Mouse (Mus musculus) lung, embryonic 14.5 days (tissue): ENCODE measurements around the gene Vamp8. TPM values are rescaled to one million over a fixed set of nuclear protein-coding genes. Genes with fewer than 3 reads are reported as not detected.

ENCODE experiments used
- ATAC-seq: fragments of 200-750 bp; cut with Nextera tagmentation; 2 replicates; pipeline ENCODE4 v1.8.0; 2017; ENCODE audit warnings: mild to moderate bottlenecking, moderate TSS enrichment, moderate library complexity; ENCODE audit not compliant: insufficient read depth
- DNase-seq: peaks from one replicate; pipeline ENCODE4 v3.0.0-alpha.2; 2015
- H3K27ac ChIP-seq: fragments of 300-500 bp; sonication (generic); 2 replicates; pipeline ENCODE4 v1.5.1; 2014; ENCODE audit warnings: low read depth, mild to moderate bottlenecking, moderate library complexity
- H3K27me3 ChIP-seq: fragments of 300-500 bp; sonication (generic); 2 replicates; pipeline ENCODE4 v1.6.1; 2014; ENCODE audit warnings: low read length, control low read depth; ENCODE audit not compliant: insufficient read depth
- H3K36me3 ChIP-seq: fragments of 300-500 bp; sonication (generic); 2 replicates; pipeline ENCODE4 v1.6.1; 2014; ENCODE audit warnings: control low read depth; ENCODE audit not compliant: insufficient read depth
- H3K4me1 ChIP-seq: fragments of 300-500 bp; sonication (generic); 2 replicates; pipeline ENCODE4 v1.6.1; 2014; ENCODE audit warnings: antibody characterized with exemption, control low read depth; ENCODE audit not compliant: insufficient read depth
- H3K4me2 ChIP-seq: fragments of 300-500 bp; sonication (generic); 2 replicates; pipeline ENCODE4 v1.6.1; 2014; ENCODE audit warnings: mild to moderate bottlenecking
- H3K4me3 ChIP-seq: fragments of 300-500 bp; sonication (generic); 2 replicates; pipeline ENCODE4 v1.5.1; 2014; ENCODE audit warnings: low read depth, low read length
- H3K9ac ChIP-seq: fragments of 300-500 bp; sonication (generic); 2 replicates; pipeline ENCODE4 v1.6.1; 2014
- H3K9me3 ChIP-seq: fragments of 300-500 bp; sonication (generic); 2 replicates; pipeline ENCODE4 v1.6.1; 2016; ENCODE audit warnings: low read depth, low read length, control low read depth
- CTCF ChIP-seq: IDR thresholded peaks from 2 replicates; pipeline ENCODE4 v1.5.1; 2016; ENCODE audit warnings: antibody characterized with exemption, low read depth
- WGBS: fragments of 180-500 bp; shearing (Covaris S2); extraction: QIAGEN DNeasy Blood & Tissue Kit; methylation state at CpG from one replicate; pipeline ENCODE4 v1.1.7; 2014; 5-methylcytosine and 5-hydroxymethylcytosine counted together
- polyA plus RNA-seq: library from polyadenylated mRNA; unstranded; fragments of >200 nt; fragmentation: Nextera tagmentation; extraction: Ambion mirVana; gene quantifications from 2 replicates; pipeline ENCODE4 v1.2.1, GENCODE M21; 2014

Gene Vamp8
- polyA plus RNA-seq, 1 experiment from 2014 or later, result 132 TPM

- Histone ChIP-seq H3K36me3 (peaks cover 28% of the 10 kb centered on the region), H3K4me3 (no peak overlapping the region), H3K4me2 (no peak overlapping the region), H3K9ac (no peak overlapping the region), H3K27ac (no peak overlapping the region), H3K9me3 (no peaks in the 10 kb centered on the region), H3K4me1 (0 out of 2 replicates have a peak, but pooled peaks cover 4% of the 10 kb centered on the region), H3K27me3 (no peaks in the 10 kb centered on the region)
- 66% methylated on average over 2 of the region's 2 CpGs for WGBS
- DNase-seq (no peak), ATAC-seq (no peak)
- no peak for TF ChIP-seq CTCF
Observed at GRCm38 (mm10) chr6:72359343-72359742, 31.2 kb downstream of the Vamp8 start.

DNA sequence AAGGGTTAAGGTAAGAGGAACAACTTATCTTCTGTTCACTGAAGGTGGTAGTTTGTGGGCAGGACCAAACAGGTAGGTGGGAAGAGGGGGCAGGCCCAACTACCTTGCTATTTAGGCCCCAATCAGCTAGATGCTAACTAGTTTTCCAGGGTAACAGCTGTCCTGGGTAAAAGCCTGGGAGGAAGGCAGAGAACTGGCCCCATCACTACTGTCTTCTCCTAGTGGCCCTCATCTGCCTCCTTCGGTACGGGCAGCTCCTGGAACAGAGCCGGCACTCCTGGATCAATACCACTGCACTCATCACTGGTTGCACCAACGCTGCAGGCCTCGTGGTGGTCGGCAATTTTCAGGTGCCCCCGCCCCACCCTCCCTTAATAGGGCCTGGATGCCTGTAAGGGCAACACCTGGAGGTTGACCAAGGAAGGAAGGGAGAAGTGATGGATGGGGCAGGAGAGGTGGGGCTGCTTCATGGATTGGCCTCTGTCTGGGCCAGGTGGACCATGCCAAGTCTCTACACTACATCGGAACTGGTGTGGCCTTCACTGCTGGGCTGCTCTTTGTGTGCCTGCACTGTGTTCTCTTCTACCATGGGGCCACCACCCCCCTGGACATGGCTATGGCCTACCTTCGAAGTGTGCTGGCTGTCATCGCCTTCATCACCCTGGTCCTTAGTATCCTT, 32.3 kb downstream of the Vamp8 start:
- Histone ChIP-seq H3K4me2 (no peak overlapping the region), H3K9me3 (no peaks in the 10 kb centered on the region), H3K27ac (no peak overlapping the region), H3K4me1 (0 out of 2 replicates have a peak, but pooled peaks cover 4% of the 10 kb centered on the region), H3K4me3 (no peak overlapping the region), H3K36me3 (peaks cover 28% of the 10 kb centered on the region), H3K27me3 (no peaks in the 10 kb centered on the region), H3K9ac (no peak overlapping the region)
- ATAC-seq, result no peak
- no peak for TF ChIP-seq CTCF
- 89% methylated on average over 10 of the region's 10 CpGs for WGBS
- no peak for DNase-seq

GRCm38 (mm10) chr6:72357164-72358079, 33.1 kb downstream of the Vamp8 start:
- H3K9me3 ChIP-seq, result no peaks in the 10 kb centered on the region
- no peak for DNase-seq
- no peak overlapping the region for H3K9ac ChIP-seq
- no peak overlapping the region for H3K27ac ChIP-seq
- peaks cover 28% of the 10 kb centered on the region for H3K36me3 ChIP-seq
- H3K4me2 ChIP-seq, result no peak overlapping the region
- no peak overlapping the region for H3K4me3 ChIP-seq
- TF ChIP-seq CTCF, result no peak
- H3K27me3 ChIP-seq, result no peaks in the 10 kb centered on the region
- ATAC-seq, result no peak
- peaks cover 8% of the 10 kb centered on the region; the same call in 1 of the 2 replicates for H3K4me1 ChIP-seq
- 56% methylated on average over 5 of the region's 5 CpGs for WGBS

GRCm38 (mm10) chr6:72356001-72356532, 34.4 kb downstream of the Vamp8 start:
- peaks cover 6% of the 10 kb centered on the region; the same call in 1 of the 2 replicates for H3K4me1 ChIP-seq

GRCm38 (mm10) chr6:72355066-72355911, 35.2 kb downstream of the Vamp8 start, which contains the start of gene Tmem150a:
Gene Tmem150a, plus strand, starts transcription at chr6:72355447.
- Histone ChIP-seq H3K27ac (no peak within 1 kb of the TSS), H3K27me3 (no peaks in the 10 kb centered on the region), H3K4me1 (peaks cover 6% of the 10 kb centered on the region; the same call in 1 of the 2 replicates), H3K9me3 (no peaks in the 10 kb centered on the region), H3K4me3 (peak within 1 kb of the TSS; percentile 61), H3K36me3 (peaks cover 35% of the 10 kb centered on the region), H3K9ac (peak within 1 kb of the TSS; percentile 60), H3K4me2 (peak within 1 kb of the TSS; percentile 95)
- DNase-seq (peak; percentile 90), ATAC-seq (peak; percentile 92)
- peak; percentile 53 for TF ChIP-seq CTCF
- under 1% methylated on average over 70 of the region's 71 CpGs for WGBS

More at GRCm38 (mm10) chr6:72356001-72356532, 34.4 kb downstream of the Vamp8 start:
- H3K9ac ChIP-seq, result peak overlapping the region; percentile 60
- ATAC-seq (no peak), DNase-seq (no peak)
- no peak for TF ChIP-seq CTCF
- no peaks in the 10 kb centered on the region for H3K27me3 ChIP-seq
- H3K4me3 ChIP-seq, result peak overlapping the region; percentile 61
- peaks cover 31% of the 10 kb centered on the region for H3K36me3 ChIP-seq
- WGBS, result 29% methylated on average over 8 of the region's 8 CpGs
- H3K4me2 ChIP-seq, result peak overlapping the region; percentile 95
- H3K9me3 ChIP-seq, result no peaks in the 10 kb centered on the region
- H3K27ac ChIP-seq, result no peak overlapping the region

GRCm38 (mm10) chr6:72354025-72354424, 36.5 kb downstream of the Vamp8 start:
- Histone ChIP-seq H3K9ac (no peak overlapping the region), H3K9me3 (no peaks in the 10 kb centered on the region), H3K27ac (no peak overlapping the region), H3K27me3 (no peaks in the 10 kb centered on the region), H3K36me3 (peaks cover 36% of the 10 kb centered on the region), H3K4me3 (no peak overlapping the region), H3K4me1 (peaks cover 6% of the 10 kb centered on the region; the same call in 1 of the 2 replicates), H3K4me2 (no peak overlapping the region)
- no peak for TF ChIP-seq CTCF
- ATAC-seq (no peak), DNase-seq (no peak)
- 68% methylated on average over 1 of the region's 1 CpGs for WGBS
